10 mouse cellular contexts compared by ENCODE assay signal in genomic region chr13:69761393-69761792, GRCm38 (mm10). TPM values are rescaled to one million over a fixed set of nuclear protein-coding genes. Genes with fewer than 3 reads are reported as not detected.
DNase-seq lines count a peak whose midpoint lies in the region; ATAC-seq and TF ChIP-seq lines count a peak whose summit lies in the region.
"Had no signal": no experiment of that assay in that cellular context is flagged by ENCODE, and none has a peak within 500 bp of the region (broad histone marks: within the 10 kb centered on the region; RNA-seq: fewer than 3 reads in every experiment).

No protein-coding gene starts in this region.

- no peak overlapping the region for H3K27ac ChIP-seq in hindbrain, postnatal 0 days
- H3K27ac ChIP-seq in hindbrain, embryonic 11.5 days (ENCODE audit: low read depth, low read length) = no peak overlapping the region
- no peak overlapping the region for H3K27ac ChIP-seq in lung, postnatal 0 days (ENCODE audit: low read length)
- H3K27ac ChIP-seq: embryonic facial prominence, embryonic 13.5 days had no signal

- peak; percentile 71 for ATAC-seq in hindbrain, postnatal 0 days
- no peak for ATAC-seq in hindbrain, embryonic 11.5 days (ENCODE audit: low FRiP score)
- peak; percentile 47; the same call in 1 of the 2 replicates for ATAC-seq in lung, postnatal 0 days
- ATAC-seq in activated CD4-positive, CD25-positive, alpha-beta regulatory T cell, adult 4 months = no peak
- no peak for ATAC-seq in erythroid progenitor cell, adult 5-6 weeks (replicated peaks; ENCODE audit: low FRiP score, poor library complexity, severe bottlenecking)

- peak; percentile 74 for DNase-seq in hindbrain, postnatal 0 days (ENCODE audit: low spot score)
- DNase-seq in hindbrain, embryonic 11.5 days (ENCODE audit: low spot score) = no peak
- peak; percentile 83 to 85 for DNase-seq in cerebellum, postnatal 36 days
- peak; percentile 20 for DNase-seq in heart, postnatal 25 days (ENCODE audit: low spot score)
- peak; percentile 43 for DNase-seq in lung, postnatal 0 days (ENCODE audit: low spot score)
- no peak for DNase-seq in kidney, postnatal 10 days

- TF ChIP-seq CTCF in hindbrain, postnatal 0 days (IDR thresholded peaks at IDR 0.05; ENCODE audit: low read depth) = no peak
- no peak for TF ChIP-seq CTCF in lung, postnatal 0 days (IDR thresholded peaks at IDR 0.05)

- WGBS in hindbrain, postnatal 0 days = 42% methylated on average over 10 of the region's 10 CpGs
- 93% methylated on average over 10 of the region's 10 CpGs for WGBS in hindbrain, embryonic 11.5 days
- WGBS in lung, postnatal 0 days = 61% methylated on average over 10 of the region's 10 CpGs

- TF ChIP-seq EP300 in lung, postnatal 0 days (IDR thresholded peaks at IDR 0.05) = no peak

- H3K4me3 ChIP-seq in hindbrain, postnatal 0 days (ENCODE audit: low read length) = no peak overlapping the region
- no peak overlapping the region for H3K4me3 ChIP-seq in hindbrain, embryonic 11.5 days (ENCODE audit: low read depth, low read length)
- H3K4me3 ChIP-seq in lung, postnatal 0 days (ENCODE audit: low read depth, low read length) = no peak overlapping the region
- H3K4me3 ChIP-seq: embryonic facial prominence, embryonic 13.5 days had no signal

- no peaks in the 10 kb centered on the region for H3K4me1 ChIP-seq in hindbrain, postnatal 0 days (ENCODE audit: insufficient read depth, low read length)
- no peaks in the 10 kb centered on the region for H3K4me1 ChIP-seq in hindbrain, embryonic 11.5 days (replicated peaks; ENCODE audit: control insufficient read depth, insufficient read depth, low read length)
- no peaks in the 10 kb centered on the region for H3K4me1 ChIP-seq in lung, postnatal 0 days (ENCODE audit: insufficient read depth, low read depth, low read length)
- H3K4me1 ChIP-seq: embryonic facial prominence, embryonic 13.5 days had no signal

- no peaks in the 10 kb centered on the region for H3K9me3 ChIP-seq in hindbrain, postnatal 0 days (ENCODE audit: low read length)
- no peaks in the 10 kb centered on the region for H3K9me3 ChIP-seq in hindbrain, embryonic 11.5 days (ENCODE audit: control insufficient read depth, low read length)
- H3K9me3 ChIP-seq in lung, postnatal 0 days (ENCODE audit: low read length) = no peaks in the 10 kb centered on the region
- H3K9me3 ChIP-seq: embryonic facial prominence, embryonic 13.5 days had no signal

- intact Hi-C loops in heart, postnatal 25 days (cut with DNase I) = no loop called here

- no peak overlapping the region for H3K4me2 ChIP-seq in hindbrain, postnatal 0 days (ENCODE audit: low read depth, low read length)
- H3K4me2 ChIP-seq in hindbrain, embryonic 11.5 days (replicated peaks; ENCODE audit: low read depth, low read length) = no peak overlapping the region
- H3K4me2 ChIP-seq in lung, postnatal 0 days (replicated peaks; ENCODE audit: low read depth, low read length) = no peak overlapping the region
- H3K4me2 ChIP-seq: embryonic facial prominence, embryonic 13.5 days had no signal

- no peaks in the 10 kb centered on the region for H3K27me3 ChIP-seq in hindbrain, postnatal 0 days (ENCODE audit: insufficient read depth, low read length)
- H3K27me3 ChIP-seq in hindbrain, embryonic 11.5 days (ENCODE audit: control insufficient read depth, insufficient read depth, low read length) = no peaks in the 10 kb centered on the region
- no peaks in the 10 kb centered on the region for H3K27me3 ChIP-seq in lung, postnatal 0 days (replicated peaks; ENCODE audit: insufficient read depth, low read length)
- H3K27me3 ChIP-seq: embryonic facial prominence, embryonic 13.5 days had no signal

- no peak overlapping the region for H3K9ac ChIP-seq in hindbrain, postnatal 0 days (replicated peaks; ENCODE audit: low read length)
- no peak overlapping the region for H3K9ac ChIP-seq in hindbrain, embryonic 11.5 days (ENCODE audit: low read depth, low read length)
- no peak overlapping the region for H3K9ac ChIP-seq in lung, postnatal 0 days (replicated peaks; ENCODE audit: low read depth)
- H3K9ac ChIP-seq: embryonic facial prominence, embryonic 13.5 days had no signal

- no peaks in the 10 kb centered on the region for H3K36me3 ChIP-seq in hindbrain, postnatal 0 days (ENCODE audit: insufficient read depth, low read length)
- H3K36me3 ChIP-seq in hindbrain, embryonic 11.5 days (ENCODE audit: control insufficient read depth, insufficient read depth, low read length) = no peaks in the 10 kb centered on the region
- H3K36me3 ChIP-seq in lung, postnatal 0 days (ENCODE audit: insufficient read depth, low read length) = no peaks in the 10 kb centered on the region
- H3K36me3 ChIP-seq: embryonic facial prominence, embryonic 13.5 days; G1E had no signal

RNA-seq across cellular contexts. Expression of gene Ube2ql1, which starts 21.7 kb away (rescaled TPM):
- total RNA-seq in hindbrain, postnatal 0 days (2014; rRNA removed) = 157 and 198 TPM in 2 replicates
- polyA plus RNA-seq in hindbrain, postnatal 0 days (2015; fragmentation: Nextera tagmentation; extraction: Ambion mirVana) = 25.0 and 28.6 TPM in 2 replicates
- polyA plus RNA-seq in hindbrain, embryonic 11.5 days (2014; fragmentation: Nextera tagmentation; extraction: Ambion mirVana) = 14.2 and 16.1 TPM in 2 replicates
- 1 to 10 TPM; 3.2 to 4.8 TPM for total RNA-seq in heart, postnatal 25 days (2021)
- polyA plus RNA-seq in lung, postnatal 0 days (2015; fragmentation: Nextera tagmentation; extraction: Ambion mirVana) = 0.12 and 0.14 TPM in 2 replicates
- not detected for polyA plus RNA-seq in activated CD4-positive, CD25-positive, alpha-beta regulatory T cell, adult 4 months (2017; shearing (Covaris generic))
- total RNA-seq in erythroid progenitor cell, adult 5-6 weeks (2015; ENCODE audit: low replicate concordance) = not detected in 2 replicates
- total RNA-seq in erythroid progenitor cell, adult 5-6 weeks (2017; ENCODE audit: low replicate concordance) = not detected in 2 replicates
- polyA plus RNA-seq: G1E had no signal

RNA-seq across cellular contexts. Expression of gene Med10, which starts 40.8 kb away (rescaled TPM):
- 39.8 and 51.3 TPM in 2 replicates for total RNA-seq in hindbrain, postnatal 0 days (2014; rRNA removed)
- 152 and 157 TPM in 2 replicates for polyA plus RNA-seq in hindbrain, postnatal 0 days (2015; fragmentation: Nextera tagmentation; extraction: Ambion mirVana)
- 227 and 230 TPM in 2 replicates for polyA plus RNA-seq in hindbrain, embryonic 11.5 days (2014; fragmentation: Nextera tagmentation; extraction: Ambion mirVana)
- 10 to 100 TPM; 21.3 to 22.1 TPM for total RNA-seq in heart, postnatal 25 days (2021)
- 100.0 and 101 TPM in 2 replicates for polyA plus RNA-seq in lung, postnatal 0 days (2015; fragmentation: Nextera tagmentation; extraction: Ambion mirVana)
- polyA plus RNA-seq in activated CD4-positive, CD25-positive, alpha-beta regulatory T cell, adult 4 months (2017; shearing (Covaris generic)) = 100 to 1,000 TPM; 186 to 216 TPM
- 21.3 and 38.1 TPM in 2 replicates for total RNA-seq in erythroid progenitor cell, adult 5-6 weeks (2015; ENCODE audit: low replicate concordance)
- total RNA-seq in erythroid progenitor cell, adult 5-6 weeks (2017; ENCODE audit: low replicate concordance) = 13.4 and 18.4 TPM in 2 replicates

Comparison
In these comparisons a context has a peak if more than half of its experiments do, and no peak if none do; other contexts are left out.
1. ATAC-seq: peak in hindbrain, postnatal 0 days (single experiment) and lung, postnatal 0 days (single experiment); none in hindbrain, embryonic 11.5 days (single experiment), activated CD4-positive, CD25-positive, alpha-beta regulatory T cell, adult 4 months (single experiment) and erythroid progenitor cell, adult 5-6 weeks (single experiment).
2. DNase-seq: peak in hindbrain, postnatal 0 days (single experiment), cerebellum, postnatal 36 days (2 of 2), heart, postnatal 25 days (single experiment) and lung, postnatal 0 days (single experiment); none in hindbrain, embryonic 11.5 days (single experiment) and kidney, postnatal 10 days (single experiment).
3. RNA of gene Ube2ql1, which starts 21.7 kb away (polyA plus RNA-seq): 25.0 to 28.6 TPM in hindbrain, postnatal 0 days and 14.2 to 16.1 TPM in hindbrain, embryonic 11.5 days; 0.12 to 0.14 TPM in lung, postnatal 0 days and not detected in activated CD4-positive, CD25-positive, alpha-beta regulatory T cell, adult 4 months; every median in the first group is over 10 times any median in the second.